Mouse (Mus musculus): ENCODE results near the gene Plekho2. TPM values are rescaled to one million over a fixed set of nuclear protein-coding genes. Genes with fewer than 3 reads are reported as not detected.

Gene Plekho2
- polyA plus RNA-seq, 1 experiment from 2014 or later = 16.0 TPM

Other genes with a start within 250 kb of the Plekho2 start
- gene Pdcd7, start 233.9 kb downstream of the Plekho2 start, polyA plus RNA-seq (2015; fragmentation: Nextera tagmentation; extraction: Ambion mirVana) = 10.9 and 11.4 TPM in 2 replicates
- 0.25 TPM in 1 of 2 replicates, not detected in the other for gene Ubap1l, start 219.0 kb downstream of the Plekho2 start, polyA plus RNA-seq (2015; fragmentation: Nextera tagmentation; extraction: Ambion mirVana)
- 1.2 and 1.5 TPM in 2 replicates for gene Kbtbd13, start 188.4 kb downstream of the Plekho2 start, polyA plus RNA-seq (2015; fragmentation: Nextera tagmentation; extraction: Ambion mirVana)
- gene Rasl12, start 181.5 kb downstream of the Plekho2 start, polyA plus RNA-seq (2015; fragmentation: Nextera tagmentation; extraction: Ambion mirVana) = 8.6 and 8.7 TPM in 2 replicates
- not detected in 2 replicates for gene Slc51b, start 157.1 kb downstream of the Plekho2 start, polyA plus RNA-seq (2015; fragmentation: Nextera tagmentation; extraction: Ambion mirVana)
- 20.6 and 21.3 TPM in 2 replicates for gene Mtfmt, start 144.3 kb downstream of the Plekho2 start, polyA plus RNA-seq (2015; fragmentation: Nextera tagmentation; extraction: Ambion mirVana)
- 144 and 153 TPM in 2 replicates for gene Spg21, start 119.1 kb downstream of the Plekho2 start, polyA plus RNA-seq (2015; fragmentation: Nextera tagmentation; extraction: Ambion mirVana)
- 0.32 and 0.51 TPM in 2 replicates for gene Ankdd1a, start 59.8 kb downstream of the Plekho2 start, polyA plus RNA-seq (2015; fragmentation: Nextera tagmentation; extraction: Ambion mirVana)
- gene Pif1, start 7.1 kb upstream of the Plekho2 start, polyA plus RNA-seq (2015; fragmentation: Nextera tagmentation; extraction: Ambion mirVana) = 10.8 and 11.5 TPM in 2 replicates
- 7.9 and 8.9 TPM in 2 replicates for gene Rbpms2, start 49.6 kb upstream of the Plekho2 start, polyA plus RNA-seq (2015; fragmentation: Nextera tagmentation; extraction: Ambion mirVana)
- 304 and 311 TPM in 2 replicates for gene Oaz2, start 88.0 kb upstream of the Plekho2 start, polyA plus RNA-seq (2015; fragmentation: Nextera tagmentation; extraction: Ambion mirVana)
- gene Zfp609, start 247.5 kb upstream of the Plekho2 start, polyA plus RNA-seq (2015; fragmentation: Nextera tagmentation; extraction: Ambion mirVana) = 7.9 and 8.5 TPM in 2 replicates